Mouse (Mus musculus): ENCODE measurements around the gene Homer1. TPM values are rescaled to one million over a fixed set of nuclear protein-coding genes. Genes with fewer than 3 reads are reported as not detected.

Gene Homer1
- total and polyA plus RNA-seq, 2 experiments from 2014 or later = 9.7 to 64.4 TPM

DNA sequence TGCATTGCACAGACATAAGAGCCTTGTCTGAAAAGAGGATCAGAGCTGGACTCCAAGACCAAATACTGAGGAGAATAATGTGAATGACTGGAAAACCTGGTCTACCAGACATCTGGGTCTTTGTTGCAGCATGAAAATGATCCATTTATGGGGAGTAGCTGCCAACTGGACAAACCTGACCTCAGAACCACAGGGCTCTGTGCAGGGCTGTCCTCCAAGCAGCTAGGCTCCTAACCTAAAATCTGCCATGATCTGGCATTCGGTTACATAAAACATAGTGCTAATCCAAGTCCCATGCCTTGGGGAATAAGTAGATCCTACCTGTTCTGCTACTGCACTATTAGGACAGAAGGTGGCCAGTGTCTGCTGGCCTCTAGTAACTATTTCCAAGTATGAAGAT, 129.8 kb downstream of the Homer1 start:
- WGBS = 100% methylated on average over 1 of the region's 1 CpGs
- H3K9ac ChIP-seq (replicated peaks; ENCODE audit: low read length, poor library complexity, severe bottlenecking) = no peak overlapping the region
- H3K4me3 ChIP-seq (ENCODE audit: low read depth, low read length) = no peak overlapping the region
- no peak overlapping the region for H3K4me2 ChIP-seq (ENCODE audit: low read depth, low read length, poor library complexity, severe bottlenecking)
- no peaks in the 10 kb centered on the region for H3K27me3 ChIP-seq (ENCODE audit: insufficient read depth, low read length)
- 0 out of 2 replicates have a peak, but pooled peaks cover 10% of the 10 kb centered on the region for H3K36me3 ChIP-seq (ENCODE audit: insufficient read depth, low read length)
- H3K27ac ChIP-seq (ENCODE audit: low read depth, low read length) = no peak overlapping the region
- DNase-seq (ENCODE audit: low spot score) = no peak
- no peak for TF ChIP-seq CTCF (IDR thresholded peaks at IDR 0.05)
- H3K4me1 ChIP-seq (ENCODE audit: insufficient read depth, low read length) = no peaks in the 10 kb centered on the region
- ATAC-seq (ENCODE audit: low FRiP score) = no peak
- no peaks in the 10 kb centered on the region for H3K9me3 ChIP-seq (ENCODE audit: low read length)

DNA sequence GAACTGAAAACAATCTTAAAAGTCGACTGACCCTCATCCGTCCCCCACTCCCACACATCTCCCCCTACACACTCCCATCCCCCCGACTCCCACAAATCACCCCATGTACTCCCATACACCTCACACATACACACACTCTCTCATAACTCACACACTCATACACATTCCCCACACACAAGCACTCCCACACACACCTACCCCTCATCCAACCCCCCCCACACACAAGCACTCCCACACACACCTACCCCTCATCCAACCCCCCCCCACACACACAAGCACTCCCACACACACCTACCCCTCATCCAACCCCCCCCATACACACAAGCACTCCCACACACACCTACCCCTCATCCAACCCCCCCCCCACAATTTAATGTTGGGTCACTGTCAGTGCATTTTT, 140.7 kb downstream of the Homer1 start:
- H3K9ac ChIP-seq (replicated peaks; ENCODE audit: low read length, poor library complexity, severe bottlenecking) = no peak overlapping the region
- no peaks in the 10 kb centered on the region for H3K4me1 ChIP-seq (ENCODE audit: insufficient read depth, low read length)
- ATAC-seq (ENCODE audit: low FRiP score) = peak; percentile 44; the same call in 1 of the 2 replicates
- H3K27me3 ChIP-seq (ENCODE audit: insufficient read depth, low read length) = no peaks in the 10 kb centered on the region
- no peak overlapping the region for H3K4me3 ChIP-seq (ENCODE audit: low read depth, low read length)
- H3K36me3 ChIP-seq (ENCODE audit: insufficient read depth, low read length) = peaks cover 21% of the 10 kb centered on the region; the same call in 1 of the 2 replicates
- H3K9me3 ChIP-seq (ENCODE audit: low read length) = no peaks in the 10 kb centered on the region
- WGBS = 100% methylated on average over 3 of the region's 3 CpGs
- H3K27ac ChIP-seq (ENCODE audit: low read depth, low read length) = no peak overlapping the region
- TF ChIP-seq CTCF (IDR thresholded peaks at IDR 0.05) = no peak
- no peak for DNase-seq (ENCODE audit: low spot score)
- no peak overlapping the region for H3K4me2 ChIP-seq (ENCODE audit: low read depth, low read length, poor library complexity, severe bottlenecking)

DNA sequence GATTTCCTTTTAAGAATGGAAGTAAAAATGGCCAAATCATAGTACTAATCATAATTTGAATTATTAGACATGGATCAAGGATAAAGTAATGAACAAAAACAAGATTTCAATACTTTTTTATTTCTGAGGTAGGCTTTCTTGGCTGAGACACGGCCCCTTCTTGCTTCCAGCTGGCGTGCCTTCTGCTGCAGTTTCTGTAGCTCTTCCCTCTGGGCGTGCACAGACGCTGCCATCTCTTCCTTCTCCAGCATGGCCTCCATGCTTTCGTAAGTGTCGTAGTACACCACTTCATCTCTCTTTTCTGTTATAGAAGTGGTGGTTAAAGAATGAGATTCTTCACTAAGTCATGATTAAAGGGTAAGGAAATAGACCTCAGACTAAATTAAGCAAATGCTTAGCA, 153.8 kb downstream of the Homer1 start:
- ATAC-seq (ENCODE audit: low FRiP score) = no peak

More for the DNA sequence above, 153.8 kb downstream of the Homer1 start:
- no peak for TF ChIP-seq CTCF (IDR thresholded peaks at IDR 0.05)
- Histone ChIP-seq H3K9me3 (ENCODE audit: low read length) (no peaks in the 10 kb centered on the region), H3K9ac (replicated peaks; ENCODE audit: low read length, poor library complexity, severe bottlenecking) (no peak overlapping the region), H3K27me3 (ENCODE audit: insufficient read depth, low read length) (no peaks in the 10 kb centered on the region), H3K27ac (ENCODE audit: low read depth, low read length) (no peak overlapping the region), H3K4me2 (ENCODE audit: low read depth, low read length, poor library complexity, severe bottlenecking) (no peak overlapping the region), H3K4me1 (ENCODE audit: insufficient read depth, low read length) (no peaks in the 10 kb centered on the region), H3K36me3 (ENCODE audit: insufficient read depth, low read length) (peaks cover 18% of the 10 kb centered on the region), H3K4me3 (ENCODE audit: low read depth, low read length) (no peak overlapping the region)
- DNase-seq (ENCODE audit: low spot score) = peak; percentile 25
- 95% methylated on average over 6 of the region's 6 CpGs for WGBS

Other genes with a start within 250 kb of the Homer1 start
- 0.71 and 0.90 TPM in 2 replicates for gene Cmya5, start 154.9 kb upstream of the Homer1 start, total RNA-seq (2014; rRNA removed)
- gene Cmya5, start 154.9 kb upstream of the Homer1 start, polyA plus RNA-seq (2015; fragmentation: Nextera tagmentation; extraction: Ambion mirVana) = 0.10 and 0.16 TPM in 2 replicates
- gene Tent2, start 107.2 kb upstream of the Homer1 start, total RNA-seq (2014; rRNA removed) = 30.2 and 42.1 TPM in 2 replicates
- gene Tent2, start 107.2 kb upstream of the Homer1 start, polyA plus RNA-seq (2015; fragmentation: Nextera tagmentation; extraction: Ambion mirVana) = 21.3 and 21.4 TPM in 2 replicates
- 22.0 and 23.8 TPM in 2 replicates for gene Jmy, start 200.2 kb downstream of the Homer1 start, total RNA-seq (2014; rRNA removed)
- gene Jmy, start 200.2 kb downstream of the Homer1 start, polyA plus RNA-seq (2015; fragmentation: Nextera tagmentation; extraction: Ambion mirVana) = 5.0 and 7.8 TPM in 2 replicates